Mouse (Mus musculus) E14TG2a.4 (cell line): ENCODE data around the gene Ptprh.
A peak's percentile ranks its signal among the peaks of the same experiment; 100 is the strongest.
"Not testable (repeated sequence)": the region's sequence is repeated elsewhere in the genome, so short reads cannot be mapped to it uniquely, and the experiment has no call there.

Experiments
- H3K27me3 ChIP-seq: 2 replicates; pipeline ENCODE4 v1.6.1; 2014; ENCODE audit warnings: low read length, control low read depth; ENCODE audit not compliant: insufficient read depth
- H3K36me3 ChIP-seq: 2 replicates; pipeline ENCODE4 v1.6.1; 2014; ENCODE audit warnings: low read length, control low read depth; ENCODE audit not compliant: insufficient read depth
- H3K4me1 ChIP-seq: replicated peaks from 2 replicates; pipeline ENCODE4 v1.6.1; 2014; ENCODE audit warnings: low read depth, low read length, control low read depth
- H3K4me3 ChIP-seq: replicated peaks from 2 replicates; pipeline ENCODE4 v1.5.1; 2014; ENCODE audit warnings: mild to moderate bottlenecking, low read length
- H3K9me3 ChIP-seq: 2 replicates; pipeline ENCODE4 v1.6.1; 2014; ENCODE audit warnings: low read length, control low read depth
- CTCF ChIP-seq: conservative IDR thresholded peaks from 2 replicates; pipeline ENCODE4 v1.5.1; 2014; ENCODE audit warnings: low read length
- NANOG ChIP-seq: IDR thresholded peaks from 2 replicates; pipeline ENCODE4 v1.6.1; 2014; ENCODE audit warnings: borderline replicate concordance, low read length, mixed read lengths
- POU5F1 ChIP-seq: IDR thresholded peaks from 2 replicates; pipeline ENCODE4 v1.6.1; 2014; ENCODE audit warnings: low read length, borderline replicate concordance

Gene Ptprh

GRCm38 (mm10) chr7:4613740-4614403 is 10.0 kb upstream of the Ptprh start:
- no peak overlapping the region for H3K4me3 ChIP-seq
- H3K36me3 ChIP-seq, result no peaks in the 10 kb centered on the region
- no peaks in the 10 kb centered on the region for H3K9me3 ChIP-seq
- H3K27me3 ChIP-seq, result 0 out of 2 replicates have a peak, but pooled peaks cover 5% of the 10 kb centered on the region
- H3K4me1 ChIP-seq, result peaks cover 10% of the 10 kb centered on the region
- TF ChIP-seq CTCF (no peak), NANOG (no peak), POU5F1 (no peak)

- Histone ChIP-seq H3K27me3 (0 out of 2 replicates have a peak, but pooled peaks cover 5% of the 10 kb centered on the region), H3K4me3 (no peak overlapping the region), H3K9me3 (no peaks in the 10 kb centered on the region), H3K4me1 (peaks cover 12% of the 10 kb centered on the region), H3K36me3 (no peaks in the 10 kb centered on the region)
- no peak for TF ChIP-seq NANOG
- TF ChIP-seq POU5F1, result no peak
- TF ChIP-seq CTCF, result no peak
Measured at GRCm38 (mm10) chr7:4612956-4613355, 9.1 kb upstream of the Ptprh start.

- TF ChIP-seq POU5F1 (no peak), CTCF (no peak), NANOG (no peak)
- Histone ChIP-seq H3K4me1 (peaks cover 13% of the 10 kb centered on the region), H3K9me3 (no peaks in the 10 kb centered on the region), H3K27me3 (0 out of 2 replicates have a peak, but pooled peaks cover 5% of the 10 kb centered on the region), H3K36me3 (no peaks in the 10 kb centered on the region), H3K4me3 (peak overlapping the region; percentile 53)
Measured at GRCm38 (mm10) chr7:4612386-4612785, 8.5 kb upstream of the Ptprh start.

GRCm38 (mm10) chr7:4611921-4612341 is 8.1 kb upstream of the Ptprh start:
- no peaks in the 10 kb centered on the region for H3K36me3 ChIP-seq
- H3K4me3 ChIP-seq, result peak overlapping the region; percentile 53

DNA sequence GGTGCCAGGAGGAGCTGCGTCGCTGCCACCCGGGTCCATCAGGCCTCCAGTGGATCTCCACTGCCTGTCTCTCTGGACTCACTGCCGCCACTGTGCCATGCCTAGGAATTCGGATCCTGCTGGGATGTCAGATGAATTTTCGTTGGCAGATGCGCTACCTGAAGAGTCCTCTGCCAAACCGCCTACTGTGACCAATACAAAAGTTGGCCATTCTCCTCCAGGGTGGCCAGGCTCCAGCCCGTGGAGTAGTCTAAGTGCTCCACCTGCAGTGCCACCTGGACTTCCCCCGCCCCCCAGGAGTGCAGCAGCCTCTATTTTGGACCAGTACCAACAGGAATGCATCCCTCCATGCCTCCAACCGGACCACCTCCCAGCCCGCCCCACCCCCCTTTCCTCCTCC is 7.7 kb upstream of the Ptprh start:
- Histone ChIP-seq H3K36me3 (no peaks in the 10 kb centered on the region), H3K4me1 (peaks cover 13% of the 10 kb centered on the region), H3K9me3 (no peaks in the 10 kb centered on the region), H3K4me3 (peak overlapping the region; percentile 53), H3K27me3 (0 out of 2 replicates have a peak, but pooled peaks cover 5% of the 10 kb centered on the region)
- TF ChIP-seq CTCF (no peak), POU5F1 (no peak), NANOG (no peak)

More at GRCm38 (mm10) chr7:4611921-4612341, 8.1 kb upstream of the Ptprh start:
- TF ChIP-seq CTCF, result no peak
- no peak for TF ChIP-seq NANOG
- no peak for TF ChIP-seq POU5F1
- peaks cover 13% of the 10 kb centered on the region for H3K4me1 ChIP-seq
- H3K9me3 ChIP-seq, result no peaks in the 10 kb centered on the region
- 0 out of 2 replicates have a peak, but pooled peaks cover 5% of the 10 kb centered on the region for H3K27me3 ChIP-seq

DNA sequence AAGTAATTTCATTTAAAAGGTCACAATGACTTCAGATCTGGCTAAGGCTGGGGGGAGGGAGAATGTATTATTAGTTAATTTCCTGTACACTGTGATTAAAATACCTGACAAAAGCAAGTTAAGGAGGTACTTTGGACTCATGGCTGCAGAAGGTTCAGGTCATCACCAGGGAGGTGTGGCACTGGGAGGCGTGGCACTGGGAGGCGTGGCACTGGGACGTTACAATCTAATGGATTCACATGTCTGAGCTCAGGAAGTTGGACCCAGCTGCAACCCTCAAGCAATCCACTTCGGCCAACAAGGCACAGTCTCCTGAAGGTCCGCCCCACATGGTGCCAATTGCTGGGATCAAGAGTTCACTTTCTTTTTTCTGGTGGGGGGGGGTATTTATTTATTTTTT is 4.2 kb upstream of the Ptprh start:
- TF ChIP-seq POU5F1 (no peak), CTCF (no peak), NANOG (no peak)
- Histone ChIP-seq H3K36me3 (no peaks in the 10 kb centered on the region), H3K27me3 (0 out of 2 replicates have a peak, but pooled peaks cover 5% of the 10 kb centered on the region), H3K4me3 (no peak overlapping the region), H3K4me1 (peaks cover 13% of the 10 kb centered on the region), H3K9me3 (no peaks in the 10 kb centered on the region)

DNA sequence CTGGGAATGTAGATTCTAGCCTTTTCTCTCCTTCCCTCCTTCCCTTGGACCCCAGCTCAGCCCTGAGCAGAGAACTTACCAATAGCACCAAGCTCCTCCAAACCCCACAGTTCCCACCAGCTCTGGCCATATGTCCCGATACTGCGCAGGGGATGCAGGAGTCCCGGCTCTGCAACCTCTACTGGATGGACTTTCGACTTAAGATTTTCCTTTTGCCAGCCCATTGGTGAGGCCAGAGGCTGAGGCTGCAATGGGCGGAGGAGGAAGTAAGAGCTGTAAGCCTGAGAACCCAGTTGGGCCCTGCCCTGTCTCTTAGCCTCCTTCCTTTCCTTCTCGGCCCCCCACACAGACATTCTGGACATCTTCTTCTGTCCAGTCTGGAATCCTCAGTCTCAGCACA is 872 bp downstream of the Ptprh start:
- H3K27me3 ChIP-seq, result no peaks in the 10 kb centered on the region
- peaks cover 7% of the 10 kb centered on the region; the same call in 1 of the 2 replicates for H3K9me3 ChIP-seq
- H3K4me1 ChIP-seq, result 0 out of 2 replicates have a peak, but pooled peaks cover 1% of the 10 kb centered on the region
- TF ChIP-seq POU5F1 (no peak), CTCF (no peak), NANOG (no peak)
- H3K4me3 ChIP-seq, result no peak overlapping the region
- H3K36me3 ChIP-seq, result no peaks in the 10 kb centered on the region

GRCm38 (mm10) chr7:4597046-4597445 is 6.8 kb downstream of the Ptprh start:
- not testable (repeated sequence) for H3K4me3 ChIP-seq, H3K36me3 ChIP-seq, H3K4me1 ChIP-seq, H3K27me3 ChIP-seq
- peaks cover 30% of the 10 kb centered on the region for H3K9me3 ChIP-seq

- H3K4me3 ChIP-seq, H3K36me3 ChIP-seq, H3K4me1 ChIP-seq, H3K27me3 ChIP-seq: not testable (repeated sequence)
- peaks cover 30% of the 10 kb centered on the region for H3K9me3 ChIP-seq
Measured at GRCm38 (mm10) chr7:4581481-4581880, 22.4 kb downstream of the Ptprh start.

GRCm38 (mm10) chr7:4572361-4572760 is 31.5 kb downstream of the Ptprh start:
- H3K36me3 ChIP-seq, H3K27me3 ChIP-seq, H3K4me1 ChIP-seq, H3K4me3 ChIP-seq: not testable (repeated sequence)
- peaks cover 12% of the 10 kb centered on the region for H3K9me3 ChIP-seq
